Mouse (Mus musculus) heart, postnatal 25 days (tissue): ENCODE data around the gene Rsph9. TPM values are rescaled to one million over a fixed set of nuclear protein-coding genes. Genes with fewer than 3 reads are reported as not detected.

Source experiments
- DNase-seq: peaks from one replicate; pipeline ENCODE4 v3.0.0; 2022; ENCODE audit warnings: low spot score
- intact Hi-C: fragments of 180-260 bp; cut with DNase I; formaldehyde crosslinking; loops from one replicate; pipeline ENCODE4 v1.15.1; 2025
- total RNA-seq, 2 experiments: library from RNA; stranded (reverse); gene quantifications; 2 replicates each; pipeline ENCODE4 v1.2.3; 2021

The Rsph9 gene
- 1 to 10 TPM; 1.1 to 1.2 TPM for total RNA-seq

- peak; percentile 80 for DNase-seq
- intact Hi-C loops = no loop called here
These were observed at the start of gene Rsph9 for GRCm38 (mm10) chr17:46143578-46144423. Gene Rsph9 (minus strand): TSS chr17:46144216.

GRCm38 (mm10) chr17:46188829-46189228, 44.8 kb upstream of the Rsph9 start:
- intact Hi-C loops = no loop called here
- no peak for DNase-seq

DNA sequence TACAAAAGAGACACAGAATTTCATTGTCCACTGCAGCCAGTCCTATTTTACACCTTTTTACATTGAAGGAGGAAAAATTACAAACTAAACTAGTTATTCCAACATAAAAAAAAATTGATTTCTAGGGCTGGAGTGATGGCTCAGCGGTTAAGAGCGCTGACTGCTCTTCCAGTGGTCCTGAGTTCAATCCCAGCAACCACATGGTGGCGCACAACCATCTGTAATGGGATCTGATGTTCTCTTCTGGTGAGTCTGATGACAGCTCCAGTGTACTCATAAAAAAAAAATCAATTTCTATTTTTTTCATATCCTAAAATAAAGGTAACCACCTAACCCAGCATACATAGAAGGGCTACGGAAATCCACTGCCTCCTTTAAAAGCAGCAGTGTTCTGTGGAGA, 38.3 kb upstream of the Rsph9 start:
- intact Hi-C loops = no loop called here
- DNase-seq = no peak

- intact Hi-C loops = no loop called here
- DNase-seq = no peak
These were observed 26.5 kb upstream of the Rsph9 start for GRCm38 (mm10) chr17:46170538-46170937.

GRCm38 (mm10) chr17:46168768-46169167, 24.8 kb upstream of the Rsph9 start:
- no peak for DNase-seq
- intact Hi-C loops = no loop called here

- no peak for DNase-seq
- intact Hi-C loops = no loop called here
These were observed 24.3 kb upstream of the Rsph9 start for GRCm38 (mm10) chr17:46168318-46168717.

DNA sequence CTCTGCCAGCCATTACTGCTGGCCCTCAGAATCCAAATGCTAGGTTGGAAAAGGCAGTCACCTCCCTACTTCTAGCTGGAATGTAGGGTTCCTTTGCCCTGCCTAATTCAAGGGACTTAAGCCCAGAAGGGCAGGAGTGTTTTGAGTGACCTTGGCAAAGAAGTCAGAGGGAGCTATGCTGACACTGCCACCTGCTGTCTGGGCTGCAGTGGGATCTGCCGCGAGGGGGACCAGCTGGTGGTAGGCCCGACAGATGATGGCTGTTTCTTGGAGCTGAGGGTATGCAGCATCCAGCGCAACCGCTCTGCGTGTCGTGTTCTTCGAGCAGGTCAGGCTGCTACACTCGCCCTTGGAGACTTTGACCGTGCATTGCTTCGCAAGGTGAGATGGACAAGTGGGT, 23.0 kb upstream of the Rsph9 start:
- intact Hi-C loops = no loop called here
- DNase-seq = no peak

GRCm38 (mm10) chr17:46166270-46166669, 22.3 kb upstream of the Rsph9 start:
- DNase-seq = no peak
- intact Hi-C loops = no loop called here

GRCm38 (mm10) chr17:46165460-46165859, 21.4 kb upstream of the Rsph9 start:
- intact Hi-C loops = no loop called here
- no peak for DNase-seq

DNA sequence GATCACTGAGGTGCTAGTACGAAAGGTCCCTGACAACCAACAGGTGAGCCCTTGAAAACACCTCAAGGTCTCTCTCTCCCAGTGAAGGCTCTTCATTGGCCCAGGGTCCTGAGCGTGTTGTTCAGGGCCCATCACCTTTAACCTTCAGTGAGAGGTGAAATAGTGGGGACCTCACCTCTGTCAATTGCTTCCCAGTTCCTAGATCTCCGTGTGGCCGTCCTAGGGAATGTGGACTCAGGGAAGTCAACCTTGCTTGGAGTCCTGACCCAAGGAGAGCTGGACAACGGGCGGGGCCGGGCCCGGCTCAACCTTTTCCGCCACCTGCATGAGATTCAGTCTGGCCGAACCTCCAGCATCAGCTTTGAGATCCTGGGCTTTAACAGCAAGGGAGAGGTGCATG, 20.8 kb upstream of the Rsph9 start:
- DNase-seq = no peak
- intact Hi-C loops = no loop called here

DNA sequence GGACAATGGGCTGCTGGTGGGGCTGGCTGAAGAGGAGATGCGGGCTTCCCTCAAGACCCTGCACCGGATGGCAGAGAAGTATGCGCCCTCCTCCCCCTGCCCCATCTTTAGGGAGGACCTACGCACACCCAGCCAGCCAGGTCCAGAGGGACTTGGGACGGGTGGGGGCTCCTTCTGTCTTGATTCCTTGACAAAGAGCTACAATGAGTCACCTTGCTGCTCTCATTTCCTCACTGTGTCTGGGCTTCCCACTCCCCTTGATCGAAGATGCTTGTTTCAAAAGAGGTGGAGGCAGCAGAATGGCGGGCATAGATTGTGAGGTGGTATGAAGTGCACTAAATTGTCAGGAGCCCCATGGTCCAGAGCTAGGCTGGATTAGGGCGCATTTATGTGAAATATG, 20.3 kb upstream of the Rsph9 start:
- intact Hi-C loops = no loop called here

GRCm38 (mm10) chr17:46162951-46163421, 19.0 kb upstream of the Rsph9 start:
- intact Hi-C loops = no loop called here
- no peak for DNase-seq

More for the DNA sequence above, 20.3 kb upstream of the Rsph9 start:
- DNase-seq = no peak

GRCm38 (mm10) chr17:46162551-46162950, 18.5 kb upstream of the Rsph9 start:
- no peak for DNase-seq
- intact Hi-C loops = no loop called here

DNA sequence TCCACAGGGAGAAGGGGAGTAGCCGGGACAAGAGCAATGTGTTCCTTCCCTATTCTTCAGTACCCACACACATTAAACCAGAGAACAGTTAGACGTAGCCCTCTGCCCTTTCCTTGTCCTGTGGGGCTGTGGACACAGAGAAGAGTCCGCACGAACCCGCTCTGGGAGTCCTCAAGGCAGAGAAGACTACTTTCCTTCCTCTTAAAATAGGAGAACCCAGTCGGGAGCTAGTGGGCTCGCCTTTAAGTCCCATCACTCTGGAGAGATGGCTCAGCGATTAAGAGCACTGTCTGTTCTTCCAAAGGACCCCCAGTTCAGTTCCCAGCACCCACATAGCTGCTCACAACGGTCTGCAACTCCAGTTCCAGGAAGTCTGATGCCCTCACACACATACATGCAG, 17.7 kb upstream of the Rsph9 start:
- no peak for DNase-seq
- intact Hi-C loops = no loop called here

GRCm38 (mm10) chr17:46161179-46161578, 17.2 kb upstream of the Rsph9 start:
- no peak for DNase-seq
- intact Hi-C loops = no loop called here

DNA sequence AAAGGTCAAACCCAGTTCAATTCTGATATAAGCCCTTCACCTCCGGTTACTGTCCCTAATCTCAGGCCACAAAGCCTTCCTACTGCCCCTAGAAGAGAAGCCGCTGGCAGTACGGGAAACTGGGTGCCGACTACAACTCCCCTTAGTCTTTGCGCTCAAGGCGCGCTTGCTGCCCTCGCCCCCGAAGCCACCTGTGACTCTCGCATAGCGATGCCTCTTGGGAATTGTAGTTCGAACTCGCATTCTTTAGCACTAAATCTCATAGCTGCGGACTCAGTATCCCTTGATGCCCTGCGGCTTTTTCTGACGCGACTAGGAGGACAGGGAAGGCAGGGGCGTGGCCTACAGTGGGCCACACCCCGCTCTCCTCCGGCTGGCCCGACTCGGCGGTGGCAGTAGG, 16.7 kb upstream of the Rsph9 start, which contains the start of gene Gtpbp2:
Gtpbp2 (plus strand) TSS at position 347 of the 400 bp plus-strand sequence.
- intact Hi-C loops = no loop called here
- peak; percentile 96 for DNase-seq

GRCm38 (mm10) chr17:46160090-46160662, 16.2 kb upstream of the Rsph9 start:
- intact Hi-C loops = no loop called here

GRCm38 (mm10) chr17:46159236-46159635, 15.2 kb upstream of the Rsph9 start:
- no peak for DNase-seq
- intact Hi-C loops = no loop called here

More at GRCm38 (mm10) chr17:46160090-46160662, 16.2 kb upstream of the Rsph9 start:
- DNase-seq = peak; percentile 89

DNA sequence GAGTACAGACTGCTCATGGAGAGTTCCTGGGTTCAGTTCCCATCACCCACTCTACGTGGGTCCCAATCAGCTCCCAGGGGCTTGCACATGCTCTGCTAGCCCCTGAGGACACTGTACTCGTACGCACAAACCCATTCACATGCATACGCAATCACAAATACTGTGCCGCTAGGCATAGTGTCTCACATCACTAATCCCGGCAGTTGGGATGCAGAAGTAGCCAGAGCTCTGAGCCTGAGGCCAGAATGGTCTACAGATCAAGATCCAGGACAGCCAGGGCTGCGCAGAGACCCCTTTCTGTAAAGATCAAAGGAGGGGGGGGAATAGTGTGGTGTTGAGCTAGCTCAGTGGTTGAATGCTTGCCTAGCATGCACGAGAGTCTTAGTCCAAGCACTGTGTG, 13.1 kb upstream of the Rsph9 start:
- no peak for DNase-seq
- intact Hi-C loops = no loop called here

DNA sequence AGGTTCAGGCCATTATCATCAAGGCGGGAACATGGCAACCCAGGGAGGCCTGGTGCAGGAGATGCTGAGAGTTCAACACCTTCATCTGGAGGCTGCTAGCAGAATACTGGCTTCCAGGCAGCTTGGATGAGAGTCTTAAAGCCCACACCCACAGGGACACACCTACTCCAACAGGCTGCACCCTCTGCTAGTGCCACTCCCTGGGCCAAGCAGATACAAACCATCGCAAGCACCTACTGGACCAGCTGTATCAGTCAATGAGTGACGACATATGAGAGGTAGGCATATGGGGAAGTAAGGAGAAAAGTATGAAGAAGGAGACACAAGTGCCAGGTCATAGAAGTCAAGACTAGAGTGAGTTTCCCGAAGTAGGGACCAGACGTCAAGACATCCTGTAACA, 12.7 kb upstream of the Rsph9 start:
- DNase-seq = no peak
- intact Hi-C loops = no loop called here

DNA sequence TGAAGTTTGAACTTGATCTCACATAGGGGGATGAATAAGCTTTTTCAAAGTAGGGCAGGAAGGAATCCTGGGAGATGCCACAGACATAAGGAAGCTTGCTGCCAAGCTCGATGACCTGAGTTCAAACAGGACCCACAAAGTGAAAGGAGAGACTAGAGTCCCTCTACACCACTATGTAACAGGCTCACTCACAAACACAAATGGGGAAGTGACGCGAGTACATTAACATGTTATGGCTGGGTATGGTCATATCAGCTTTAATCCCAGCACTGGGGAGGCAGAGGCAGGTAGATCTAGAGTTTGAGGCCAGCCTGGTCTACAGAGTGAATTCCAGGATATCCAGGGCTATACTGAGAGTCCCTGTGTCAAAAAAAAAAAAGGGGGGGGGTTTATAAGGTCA, 10.3 kb upstream of the Rsph9 start:
- intact Hi-C loops = no loop called here
- no peak for DNase-seq
